Mouse (Mus musculus): Measurements from ENCODE around the gene Iba57. TPM values are rescaled to one million over a fixed set of nuclear protein-coding genes. Genes with fewer than 3 reads are reported as not detected.
A peak's percentile ranks its signal among the peaks of the same experiment; 100 is the strongest.

Gene Iba57
- polyA plus RNA-seq, 1 experiment from 2014 or later = 1.5 TPM

- 0 out of 2 replicates have a peak, but pooled peaks cover 3% of the 10 kb centered on the region for H3K4me1 ChIP-seq (ENCODE audit: control insufficient read depth, insufficient read depth, low read length)
- H3K36me3 ChIP-seq (ENCODE audit: control insufficient read depth, insufficient read depth, low read length) = no peaks in the 10 kb centered on the region
- DNase-seq (ENCODE audit: low spot score) (peak; percentile 24), ATAC-seq (ENCODE audit: insufficient number of reproducible peaks, low FRiP score, low TSS enrichment, low read depth) (peak; percentile 45; the same call in 1 of the 2 replicates)
- H3K27ac ChIP-seq (replicated peaks; ENCODE audit: low read depth, low read length) = no peak overlapping the region
- no peak overlapping the region for H3K9ac ChIP-seq (ENCODE audit: low read length)
- H3K4me3 ChIP-seq (ENCODE audit: low read depth, low read length) = no peak overlapping the region; the same call in 1 of the 2 replicates
- peaks cover 49% of the 10 kb centered on the region for H3K27me3 ChIP-seq (ENCODE audit: control insufficient read depth, insufficient read depth, low read length)
- H3K9me3 ChIP-seq (ENCODE audit: control insufficient read depth, low read length) = no peaks in the 10 kb centered on the region
- 7% methylated on average over 33 of the region's 35 CpGs for WGBS
- peak overlapping the region; percentile 24; the same call in 1 of the 2 replicates for H3K4me2 ChIP-seq (ENCODE audit: low read depth, severe bottlenecking)
Observed at GRCm38 (mm10) chr11:59134373-59134997, 29.1 kb downstream of the Iba57 start.

DNA sequence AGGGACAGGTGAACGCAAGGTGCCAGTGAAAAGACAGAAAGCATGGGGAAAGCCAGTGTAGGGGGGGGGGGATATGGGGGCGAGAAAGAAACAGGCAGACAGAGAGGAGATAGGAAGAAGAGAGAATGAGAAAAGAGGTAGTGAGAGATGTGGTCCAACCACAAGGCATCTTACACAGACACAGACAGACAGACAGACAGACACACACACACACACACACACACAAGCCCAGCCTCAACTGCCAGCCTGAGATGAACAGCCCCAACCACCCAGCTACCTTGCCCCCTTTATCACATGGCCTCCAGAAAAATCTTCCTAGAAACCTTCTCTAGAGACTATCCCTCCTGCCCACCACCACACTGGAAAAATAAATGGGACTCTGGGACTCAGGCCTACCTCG, 31.5 kb downstream of the Iba57 start:
- WGBS = 82% methylated on average over 2 of the region's 3 CpGs
- no peaks in the 10 kb centered on the region for H3K36me3 ChIP-seq (ENCODE audit: control insufficient read depth, insufficient read depth, low read length)
- no peaks in the 10 kb centered on the region for H3K9me3 ChIP-seq (ENCODE audit: control insufficient read depth, low read length)
- DNase-seq (ENCODE audit: low spot score) = no peak
- ATAC-seq (ENCODE audit: insufficient number of reproducible peaks, low FRiP score, low TSS enrichment, low read depth) = no peak
- H3K27me3 ChIP-seq (ENCODE audit: control insufficient read depth, insufficient read depth, low read length) = peaks cover 43% of the 10 kb centered on the region
- H3K4me3 ChIP-seq (ENCODE audit: low read depth, low read length) = no peak overlapping the region
- 0 out of 2 replicates have a peak, but pooled peaks cover 3% of the 10 kb centered on the region for H3K4me1 ChIP-seq (ENCODE audit: control insufficient read depth, insufficient read depth, low read length)
- H3K9ac ChIP-seq (ENCODE audit: low read length) = no peak overlapping the region
- H3K27ac ChIP-seq (replicated peaks; ENCODE audit: low read depth, low read length) = no peak overlapping the region
- H3K4me2 ChIP-seq (ENCODE audit: low read depth, severe bottlenecking) = no peak overlapping the region

DNA sequence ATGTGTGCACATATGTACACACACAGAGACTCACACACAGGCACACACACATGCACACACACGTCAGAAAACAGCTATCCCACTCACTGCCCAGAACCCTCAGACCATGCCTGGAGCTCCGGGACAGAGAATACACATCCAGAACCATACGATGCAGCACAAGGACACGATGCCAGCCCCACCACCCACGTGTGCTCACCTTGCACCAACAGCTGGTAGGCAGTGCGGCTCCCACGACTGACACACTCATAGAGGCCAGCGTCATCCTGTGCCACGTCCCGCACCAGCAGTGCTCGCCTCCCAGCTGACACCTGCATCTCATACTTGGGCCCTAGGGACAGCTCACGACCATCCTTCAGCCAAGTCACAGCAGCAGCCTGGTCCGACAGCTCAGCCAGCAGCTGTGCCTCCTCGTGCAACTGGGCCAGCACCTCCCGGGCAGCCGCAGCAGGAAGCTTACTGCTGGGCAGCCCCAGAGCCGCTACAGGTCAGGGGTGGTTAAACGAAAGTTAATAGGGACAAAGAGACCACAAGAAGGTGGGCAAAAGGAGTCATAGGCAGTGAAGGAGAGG, 32.1 kb downstream of the Iba57 start:
- 0 out of 2 replicates have a peak, but pooled peaks cover 3% of the 10 kb centered on the region for H3K4me1 ChIP-seq (ENCODE audit: control insufficient read depth, insufficient read depth, low read length)
- no peak overlapping the region for H3K9ac ChIP-seq (ENCODE audit: low read length)
- no peak overlapping the region for H3K4me3 ChIP-seq (ENCODE audit: low read depth, low read length)
- no peak overlapping the region for H3K27ac ChIP-seq (replicated peaks; ENCODE audit: low read depth, low read length)
- H3K27me3 ChIP-seq (ENCODE audit: control insufficient read depth, insufficient read depth, low read length) = peaks cover 36% of the 10 kb centered on the region
- no peaks in the 10 kb centered on the region for H3K36me3 ChIP-seq (ENCODE audit: control insufficient read depth, insufficient read depth, low read length)
- no peak for DNase-seq (ENCODE audit: low spot score)
- no peaks in the 10 kb centered on the region for H3K9me3 ChIP-seq (ENCODE audit: control insufficient read depth, low read length)
- ATAC-seq (ENCODE audit: insufficient number of reproducible peaks, low FRiP score, low TSS enrichment, low read depth) = no peak
- H3K4me2 ChIP-seq (ENCODE audit: low read depth, severe bottlenecking) = no peak overlapping the region
- 64% methylated on average over 18 of the region's 18 CpGs for WGBS

DNA sequence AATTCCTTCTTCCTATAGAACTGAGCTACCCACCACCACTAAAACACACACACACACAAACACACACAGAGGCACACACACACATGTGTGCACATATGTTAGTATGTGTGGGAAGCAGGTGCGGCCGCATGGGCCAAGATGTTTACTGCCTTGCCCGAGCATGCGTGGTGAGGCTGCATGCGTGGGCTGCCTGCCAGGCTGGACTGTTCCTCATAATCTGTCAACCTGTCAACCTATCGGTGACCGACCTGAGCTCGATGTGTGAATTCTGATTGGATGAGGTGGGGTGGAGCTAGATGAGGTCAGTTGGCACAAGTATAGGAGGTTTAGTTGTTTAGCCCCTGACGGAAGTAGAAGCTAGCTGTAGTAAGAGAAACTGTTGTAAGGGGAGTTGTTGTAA, 32.8 kb downstream of the Iba57 start:
- Histone ChIP-seq H3K27me3 (ENCODE audit: control insufficient read depth, insufficient read depth, low read length) (peaks cover 30% of the 10 kb centered on the region), H3K4me2 (ENCODE audit: low read depth, severe bottlenecking) (no peak overlapping the region), H3K4me3 (ENCODE audit: low read depth, low read length) (no peak overlapping the region), H3K4me1 (ENCODE audit: control insufficient read depth, insufficient read depth, low read length) (0 out of 2 replicates have a peak, but pooled peaks cover under 1% of the 10 kb centered on the region), H3K36me3 (ENCODE audit: control insufficient read depth, insufficient read depth, low read length) (no peaks in the 10 kb centered on the region), H3K9me3 (ENCODE audit: control insufficient read depth, low read length) (no peaks in the 10 kb centered on the region), H3K27ac (replicated peaks; ENCODE audit: low read depth, low read length) (no peak overlapping the region), H3K9ac (ENCODE audit: low read length) (no peak overlapping the region)
- ATAC-seq (ENCODE audit: insufficient number of reproducible peaks, low FRiP score, low TSS enrichment, low read depth) (no peak), DNase-seq (ENCODE audit: low spot score) (no peak)
- WGBS = 87% methylated on average over 9 of the region's 9 CpGs

- Histone ChIP-seq H3K27me3 (ENCODE audit: control insufficient read depth, insufficient read depth, low read length) (no peaks in the 10 kb centered on the region), H3K4me3 (ENCODE audit: low read depth, low read length) (no peak overlapping the region), H3K27ac (replicated peaks; ENCODE audit: low read depth, low read length) (no peak overlapping the region), H3K4me2 (ENCODE audit: low read depth, severe bottlenecking) (no peak overlapping the region), H3K9ac (ENCODE audit: low read length) (no peak overlapping the region), H3K4me1 (ENCODE audit: control insufficient read depth, insufficient read depth, low read length) (no peaks in the 10 kb centered on the region), H3K36me3 (ENCODE audit: control insufficient read depth, insufficient read depth, low read length) (no peaks in the 10 kb centered on the region), H3K9me3 (ENCODE audit: control insufficient read depth, low read length) (no peaks in the 10 kb centered on the region)
- WGBS = 92% methylated on average over 5 of the region's 5 CpGs
- DNase-seq (ENCODE audit: low spot score) = no peak
- no peak for ATAC-seq (ENCODE audit: insufficient number of reproducible peaks, low FRiP score, low TSS enrichment, low read depth)
Observed at GRCm38 (mm10) chr11:59105945-59106344, 57.6 kb downstream of the Iba57 start.

Other genes with a start within 250 kb of the Iba57 start
- gene Btnl10, start 245.8 kb downstream of the Iba57 start, polyA plus RNA-seq (2014; fragmentation: Nextera tagmentation; extraction: Ambion mirVana) = not detected in 2 replicates
- gene Rnf187, start 224.8 kb downstream of the Iba57 start, polyA plus RNA-seq (2014; fragmentation: Nextera tagmentation; extraction: Ambion mirVana) = 269 and 275 TPM in 2 replicates
- 8.8 and 11.1 TPM in 2 replicates for gene Hist3h2ba, start 214.8 kb downstream of the Iba57 start, polyA plus RNA-seq (2014; fragmentation: Nextera tagmentation; extraction: Ambion mirVana)
- 17.9 and 19.2 TPM in 2 replicates for gene Hist3h2a, start 209.1 kb downstream of the Iba57 start, polyA plus RNA-seq (2014; fragmentation: Nextera tagmentation; extraction: Ambion mirVana)
- gene Trim17, start 209.1 kb downstream of the Iba57 start, polyA plus RNA-seq (2014; fragmentation: Nextera tagmentation; extraction: Ambion mirVana) = 0.25 and 0.27 TPM in 2 replicates
- gene Trim11, start 185.6 kb downstream of the Iba57 start, polyA plus RNA-seq (2014; fragmentation: Nextera tagmentation; extraction: Ambion mirVana) = 19.0 and 20.5 TPM in 2 replicates
- gene Obscn, start 27.3 kb downstream of the Iba57 start, polyA plus RNA-seq (2014; fragmentation: Nextera tagmentation; extraction: Ambion mirVana) = 0.08 and 0.18 TPM in 2 replicates
- 0.15 and 0.20 TPM in 2 replicates for gene Gjc2, start 19.5 kb upstream of the Iba57 start, polyA plus RNA-seq (2014; fragmentation: Nextera tagmentation; extraction: Ambion mirVana)
- gene Guk1, start 28.5 kb upstream of the Iba57 start, polyA plus RNA-seq (2014; fragmentation: Nextera tagmentation; extraction: Ambion mirVana) = 136 and 149 TPM in 2 replicates
- gene Mrpl55, start 38.7 kb upstream of the Iba57 start, polyA plus RNA-seq (2014; fragmentation: Nextera tagmentation; extraction: Ambion mirVana) = 104 and 106 TPM in 2 replicates
- 41.7 and 41.8 TPM in 2 replicates for gene 2310033P09Rik, start 44.6 kb upstream of the Iba57 start, polyA plus RNA-seq (2014; fragmentation: Nextera tagmentation; extraction: Ambion mirVana)
- gene Arf1, start 64.5 kb upstream of the Iba57 start, polyA plus RNA-seq (2014; fragmentation: Nextera tagmentation; extraction: Ambion mirVana) = 647 and 649 TPM in 2 replicates
- gene Wnt3a, start 127.0 kb upstream of the Iba57 start, polyA plus RNA-seq (2014; fragmentation: Nextera tagmentation; extraction: Ambion mirVana) = 0.07 and 0.28 TPM in 2 replicates
- gene Wnt9a, start 143.2 kb upstream of the Iba57 start, polyA plus RNA-seq (2014; fragmentation: Nextera tagmentation; extraction: Ambion mirVana) = 1.1 and 1.8 TPM in 2 replicates
- gene Prss38, start 211.9 kb upstream of the Iba57 start, polyA plus RNA-seq (2014; fragmentation: Nextera tagmentation; extraction: Ambion mirVana) = not detected in 2 replicates

Data from limb, embryonic 11.5 days (tissue).